Mouse (Mus musculus) spleen, adult 12 weeks (tissue): Measurements from ENCODE around the gene Gm14147.
"Not testable (repeated sequence)": the region's sequence is repeated elsewhere in the genome, so short reads cannot be mapped to it uniquely, and the experiment has no call there.

ENCODE experiments used
- DNase-seq: peaks from one replicate; pipeline ENCODE4 v3.0.0; 2022; ENCODE audit warnings: low spot score

The Gm14147 gene

GRCm38 (mm10) chr2:151097945-151098344, at the start of gene Gm14147:
TSS of gene Gm14147 (plus strand) at chr2:151098245.
- DNase-seq, result not testable (repeated sequence)

DNA sequence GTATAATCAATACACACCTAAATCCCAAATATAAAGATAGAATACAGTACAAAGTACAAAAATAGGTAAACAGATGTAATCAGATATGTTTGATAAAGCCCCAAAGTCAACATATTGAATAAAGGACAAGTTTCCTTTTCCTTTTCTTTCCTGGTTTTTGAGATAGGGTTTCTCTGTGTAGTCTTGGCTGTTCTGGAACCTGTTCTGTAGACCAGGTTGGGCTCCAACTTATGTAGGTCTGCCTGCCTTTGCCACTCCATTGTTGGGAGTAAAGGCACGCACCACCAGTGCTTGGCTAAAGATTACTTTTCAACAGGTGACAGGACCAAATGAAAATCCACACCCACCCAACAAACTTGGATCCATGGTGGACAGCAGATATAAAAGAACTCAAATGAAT, 41.4 kb upstream of the Gm14147 start:
- no peak for DNase-seq

- DNase-seq, result not testable (repeated sequence)
These were observed 5.8 kb upstream of the Gm14147 start, which contains the start of gene Gm14151 for GRCm38 (mm10) chr2:151092250-151092649. TSS of gene Gm14151 (minus strand) at chr2:151092350.
